Mouse (Mus musculus): ENCODE measurements around the gene Cct7.
"Not testable (repeated sequence)": the region's sequence is repeated elsewhere in the genome, so short reads cannot be mapped to it uniquely, and the experiment has no call there.

Gene Cct7

GRCm38 (mm10) chr6:85450697-85451663 is at the start of gene Cct7:
Gene Cct7, plus strand, starts transcription at chr6:85451514.
- DNase-seq = peak; percentile 99 to 100

DNA sequence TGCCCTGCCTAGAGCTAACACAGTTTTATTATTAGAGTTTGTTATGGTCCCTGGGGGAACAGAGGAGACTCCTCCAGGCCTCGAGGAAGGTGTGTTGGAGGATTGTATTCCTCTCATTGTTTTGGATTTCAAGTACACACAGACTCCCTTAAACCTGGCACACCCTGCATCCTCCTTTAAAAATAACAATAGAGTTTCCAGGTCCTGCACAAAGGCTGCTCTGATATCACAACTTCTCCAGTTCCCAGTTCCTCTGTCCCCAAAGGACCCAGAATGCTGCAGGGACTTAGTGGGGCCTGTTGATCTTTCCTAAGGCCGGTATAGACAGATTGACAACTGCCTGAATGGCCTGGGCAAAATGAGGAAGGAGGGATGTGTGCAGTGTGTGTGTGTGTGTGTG is 48.7 kb upstream of the Cct7 start:
- DNase-seq = no peak

DNA sequence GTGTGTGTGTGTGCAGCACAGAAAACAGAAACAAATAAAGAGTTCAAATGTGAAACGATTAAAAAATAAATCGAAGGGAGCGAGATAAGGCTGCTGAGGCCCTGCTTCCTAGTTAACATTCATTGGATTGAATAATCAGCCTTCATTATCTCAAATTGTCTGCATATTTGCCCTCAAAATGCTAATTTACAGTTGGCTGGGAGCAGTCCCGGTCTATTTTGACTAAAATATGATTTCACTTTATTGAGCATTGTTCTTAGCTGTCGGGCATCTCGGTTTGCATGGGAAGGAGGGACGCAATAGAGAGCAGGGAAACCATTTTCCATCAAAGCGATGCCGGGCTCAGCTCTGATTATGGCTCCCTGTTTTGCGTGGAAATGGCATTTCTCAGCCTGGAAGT is 48.3 kb upstream of the Cct7 start:
- no peak for DNase-seq

- DNase-seq = no peak
These were observed 42.3 kb upstream of the Cct7 start for GRCm38 (mm10) chr6:85409003-85409402.

GRCm38 (mm10) chr6:85410771-85411273 is 40.5 kb upstream of the Cct7 start:
- peak; percentile 47 to 77 for DNase-seq

GRCm38 (mm10) chr6:85415829-85416228 is 35.5 kb upstream of the Cct7 start:
- DNase-seq = no peak

DNA sequence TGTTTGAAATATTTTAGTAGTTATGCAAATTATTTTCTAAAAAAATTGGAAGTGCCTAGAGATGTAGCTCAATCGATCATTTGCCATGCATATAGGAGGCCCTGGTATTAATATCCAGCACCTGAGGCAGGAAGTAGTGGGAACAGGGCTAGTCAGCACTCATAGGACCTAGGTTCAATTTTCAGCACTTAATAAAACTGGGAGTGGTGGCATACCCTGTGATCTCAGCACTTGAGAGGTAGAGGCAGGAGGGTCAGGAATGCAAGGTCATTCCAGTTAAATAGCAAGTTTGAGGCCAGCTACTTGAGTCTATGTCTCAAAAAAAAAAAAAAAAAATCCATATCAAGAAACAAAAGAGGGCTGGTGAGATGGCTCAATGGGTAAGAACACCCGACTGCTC is 32.2 kb upstream of the Cct7 start:
- no peak for DNase-seq

DNA sequence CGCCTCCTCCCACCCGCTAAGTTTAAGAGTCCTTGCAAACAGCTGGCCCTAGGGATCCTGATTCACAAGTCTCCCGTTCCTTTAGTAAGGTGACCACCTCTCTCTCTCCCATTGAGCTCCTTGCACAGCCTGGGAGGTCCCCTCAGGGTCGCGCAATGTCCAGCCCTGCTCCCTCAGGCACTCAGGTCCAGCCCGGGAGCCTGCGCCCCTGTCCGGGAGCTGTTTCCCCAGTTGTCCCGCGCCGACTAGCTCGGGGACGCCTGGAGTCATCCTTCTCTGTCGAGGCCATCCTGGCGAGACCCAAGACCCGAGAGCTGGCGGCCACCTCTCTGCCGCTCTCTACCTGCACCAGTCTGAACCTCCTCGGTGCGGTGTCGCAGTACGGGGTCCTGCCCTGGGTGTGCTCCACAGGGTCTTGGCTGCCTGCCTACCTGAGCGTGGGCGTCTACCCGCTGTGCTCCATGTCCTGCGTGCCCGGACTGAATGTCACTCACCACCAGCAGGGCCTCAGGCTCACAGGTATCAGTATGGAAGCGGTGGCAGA is 27.4 kb upstream of the Cct7 start, which contains the start of gene Noto:
Gene Noto, plus strand, starts transcription at position 51 of the 544 bp plus-strand sequence.
- no peak for DNase-seq

- no peak for DNase-seq
These were observed 20.0 kb upstream of the Cct7 start for GRCm38 (mm10) chr6:85431274-85431841.

- peak; percentile 90 to 96 for DNase-seq
These were observed 19.4 kb upstream of the Cct7 start, which contains the start of gene Smyd5 for GRCm38 (mm10) chr6:85431842-85432431. Gene Smyd5, plus strand, starts transcription at chr6:85431989.

GRCm38 (mm10) chr6:85433865-85434264 is 17.4 kb upstream of the Cct7 start:
- no peak for DNase-seq

GRCm38 (mm10) chr6:85436204-85436603 is 15.1 kb upstream of the Cct7 start:
- no peak for DNase-seq

DNA sequence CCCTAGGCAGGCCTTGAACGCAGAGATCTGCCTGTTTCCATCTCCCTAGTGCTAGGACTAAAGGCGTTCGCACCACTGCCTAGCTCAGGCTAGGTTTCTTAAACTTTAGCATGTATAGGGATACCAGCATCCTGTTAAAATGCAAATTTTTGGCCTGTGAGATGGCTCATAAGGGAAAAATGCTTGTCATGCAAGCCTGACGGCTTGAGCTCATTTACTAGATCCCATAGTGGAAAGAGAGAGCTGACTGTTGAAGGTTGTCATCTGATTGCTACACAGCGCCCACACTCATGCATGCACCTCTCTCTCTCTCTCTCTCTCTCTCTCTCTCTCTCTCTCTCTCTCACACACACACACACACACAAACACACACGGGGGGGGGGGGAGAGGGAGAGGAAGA is 14.7 kb upstream of the Cct7 start:
- no peak for DNase-seq

- no peak for DNase-seq
These were observed 10.2 kb upstream of the Cct7 start for GRCm38 (mm10) chr6:85441142-85441541.

DNA sequence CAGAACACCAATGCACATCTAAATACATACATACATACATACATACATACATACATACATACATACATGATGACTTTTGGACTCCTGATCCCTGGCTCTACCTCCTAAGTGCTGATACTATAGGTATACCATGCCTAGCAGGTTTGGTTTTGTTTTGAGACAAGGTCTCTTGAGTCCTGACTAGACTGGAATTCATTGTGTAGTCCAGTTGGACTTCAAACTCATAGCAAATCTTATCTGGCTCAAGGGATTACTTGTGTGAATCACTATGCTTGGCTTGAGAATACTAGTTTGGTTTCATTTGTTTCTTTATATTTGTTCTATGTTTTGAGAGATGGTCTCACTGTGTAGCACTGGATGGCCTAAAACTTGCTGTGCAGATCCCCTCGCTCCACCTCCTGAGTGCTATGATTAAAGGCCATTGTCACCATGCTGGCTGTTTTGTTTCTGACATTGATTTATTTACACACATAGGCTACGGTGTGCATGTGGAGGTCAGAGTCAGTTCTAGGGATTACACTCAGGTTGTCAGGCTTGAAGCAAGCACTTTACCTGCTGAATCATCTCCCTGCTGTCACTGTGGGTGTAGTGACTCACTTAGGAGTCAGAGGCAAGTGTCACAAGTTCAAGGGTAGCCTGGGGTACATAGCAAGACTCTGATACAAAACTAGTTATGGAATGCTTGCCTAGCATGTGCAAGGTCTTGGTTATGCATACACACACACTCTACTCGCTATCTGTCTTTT is 7.7 kb upstream of the Cct7 start:
- no peak for DNase-seq

GRCm38 (mm10) chr6:85444266-85444965 is 6.9 kb upstream of the Cct7 start:
- DNase-seq = no peak

DNA sequence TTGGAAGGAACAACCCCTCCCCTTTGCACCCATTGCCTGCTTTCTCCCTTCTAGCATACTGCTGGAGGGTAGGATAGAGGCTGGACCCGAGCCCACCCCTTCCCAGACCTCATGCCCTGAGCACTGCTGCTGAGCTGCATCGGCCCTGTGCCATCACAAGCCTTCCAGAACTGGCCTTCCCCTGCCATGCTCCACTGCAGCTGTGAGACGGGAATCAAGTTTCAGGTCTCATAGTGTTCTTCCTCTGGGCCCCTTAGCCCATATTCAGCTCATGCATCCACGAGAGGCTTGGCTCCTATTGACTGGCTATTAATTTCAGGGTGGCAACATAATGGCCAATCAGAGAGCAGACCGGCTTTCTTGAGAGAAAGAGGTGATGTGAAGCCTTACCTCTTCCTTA is 6.0 kb upstream of the Cct7 start:
- DNase-seq = no peak

- DNase-seq = no peak
These were observed 4.0 kb upstream of the Cct7 start for GRCm38 (mm10) chr6:85447351-85447750.

DNA sequence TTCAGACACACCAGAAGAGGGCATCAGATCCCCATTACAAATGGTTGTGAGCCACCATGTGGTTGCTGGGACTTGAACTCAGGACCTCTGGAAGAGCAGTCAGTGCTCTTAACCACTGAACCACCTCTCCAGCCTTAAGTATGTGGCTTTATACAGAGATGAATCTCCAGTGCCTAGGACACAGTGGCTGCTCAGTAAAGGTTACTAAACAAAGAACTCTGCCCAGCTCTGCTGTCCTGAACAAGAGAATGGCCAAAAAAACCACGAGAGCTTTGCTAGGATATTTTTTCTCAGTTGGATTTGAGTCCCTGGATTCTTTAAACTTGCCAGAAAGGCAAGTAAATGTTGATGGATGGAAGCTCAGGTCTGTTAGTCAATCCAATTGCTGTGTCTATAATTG is 1.2 kb upstream of the Cct7 start:
- not testable (repeated sequence) for DNase-seq

DNA sequence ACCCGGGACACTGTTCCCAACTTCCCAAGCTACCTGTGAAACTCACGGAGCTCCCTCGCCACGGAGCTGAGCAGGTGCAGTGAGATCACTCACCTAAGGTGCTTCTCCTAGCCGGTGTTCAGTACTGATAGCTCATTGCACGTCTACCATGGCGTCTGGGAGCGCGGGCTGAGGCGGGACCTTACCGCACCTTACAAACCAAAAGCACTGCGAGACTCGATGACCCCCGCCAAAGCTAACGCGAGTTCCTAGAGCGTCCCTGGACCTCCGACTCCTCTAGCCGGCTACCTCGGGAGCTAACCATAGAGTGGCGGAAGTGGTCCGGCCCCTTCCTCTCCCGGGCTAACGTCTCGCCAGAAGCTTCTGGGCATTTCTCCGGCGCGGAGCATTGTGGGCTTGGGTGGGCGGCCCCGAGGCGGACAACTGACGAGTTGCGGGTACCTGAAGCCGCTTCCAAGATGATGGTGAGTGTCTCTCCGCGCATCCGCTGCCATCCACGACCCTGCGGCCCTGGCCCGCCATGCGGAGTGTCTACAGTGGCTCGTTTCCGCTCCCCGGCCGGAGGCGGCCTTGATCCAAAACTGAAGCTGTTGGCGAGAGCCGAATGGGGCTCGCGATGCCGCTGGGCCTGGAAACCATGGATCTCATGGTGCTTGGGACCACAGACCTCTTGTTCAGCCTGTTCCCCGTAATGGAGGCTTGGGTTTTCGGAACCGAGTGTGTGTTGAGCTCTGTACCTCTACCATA is 523 bp downstream of the Cct7 start, which contains the start of gene Pradc1:
Gene Pradc1, minus strand, starts transcription at position 307 of the 747 bp plus-strand sequence.
- DNase-seq = peak; percentile 98 to 99

- DNase-seq = no peak
These were observed 1.0 kb downstream of the Cct7 start for GRCm38 (mm10) chr6:85452411-85452665.
